Mouse (Mus musculus) pancreas, adult 10 weeks (tissue): ENCODE results near the gene Gm5415. TPM values are rescaled to one million over a fixed set of nuclear protein-coding genes. Genes with fewer than 3 reads are reported as not detected.

Experiments
- polyA plus RNA-seq: library from polyadenylated mRNA; stranded (reverse); fragments of 350-450 nt; fragmentation: Illumina TruSeq; extraction: RNeasy Lipid Tissue Mini Kit (QIAGEN cat#74804); gene quantifications from one replicate; pipeline ENCODE4 v1.2.3, GENCODE M21; 2015; ENCODE audit warnings: low read depth, low replicate concordance; ENCODE audit not compliant: insufficient read depth

Gm5415 gene
- not detected for polyA plus RNA-seq

DNA sequence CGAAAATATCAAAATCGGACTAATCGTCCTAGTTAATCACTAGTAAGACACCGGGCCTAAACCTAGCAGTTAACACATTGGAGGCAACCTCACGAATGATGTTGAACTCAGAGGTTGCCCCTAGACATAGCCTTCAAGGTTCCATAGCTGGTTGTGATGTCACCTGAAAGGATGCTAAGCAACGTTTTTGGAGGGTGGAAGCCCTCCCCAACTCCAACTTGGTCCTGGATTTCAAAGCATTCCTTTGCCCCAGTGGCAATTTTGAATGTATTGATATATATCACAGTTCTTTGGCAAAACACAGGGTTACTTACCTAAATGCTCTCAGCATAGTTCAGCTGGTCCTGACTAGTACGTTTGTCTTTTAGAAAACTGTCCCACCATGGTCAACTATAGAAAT lies at the start of gene Gm5415:
Gene Gm5415 (minus strand): TSS at position 101 of the 400 bp plus-strand sequence.

